Mouse (Mus musculus) gonadal fat pad, adult 2 months (tissue): Measurements from ENCODE around the gene Trak1. TPM values are rescaled to one million over a fixed set of nuclear protein-coding genes. Genes with fewer than 3 reads are reported as not detected.

Source experiments
- DNase-seq: peaks from one replicate; pipeline ENCODE4 v3.0.0-alpha.2; 2012; ENCODE audit warnings: low read depth
- polyA plus RNA-seq: library from polyadenylated mRNA; depleted of rRNA; stranded (reverse); fragments of >200 nt; gene quantifications from 2 replicates; pipeline ENCODE4 v1.2.3, GENCODE M21; 2012; rRNA removed

Trak1 gene
- polyA plus RNA-seq, 1 experiment: 96.9 TPM

- no peak for DNase-seq
Observed at GRCm38 (mm10) chr9:121479453-121479852, 182.2 kb downstream of the Trak1 start.

- no peak for DNase-seq
Observed at GRCm38 (mm10) chr9:121487216-121487615, 189.9 kb downstream of the Trak1 start.

DNA sequence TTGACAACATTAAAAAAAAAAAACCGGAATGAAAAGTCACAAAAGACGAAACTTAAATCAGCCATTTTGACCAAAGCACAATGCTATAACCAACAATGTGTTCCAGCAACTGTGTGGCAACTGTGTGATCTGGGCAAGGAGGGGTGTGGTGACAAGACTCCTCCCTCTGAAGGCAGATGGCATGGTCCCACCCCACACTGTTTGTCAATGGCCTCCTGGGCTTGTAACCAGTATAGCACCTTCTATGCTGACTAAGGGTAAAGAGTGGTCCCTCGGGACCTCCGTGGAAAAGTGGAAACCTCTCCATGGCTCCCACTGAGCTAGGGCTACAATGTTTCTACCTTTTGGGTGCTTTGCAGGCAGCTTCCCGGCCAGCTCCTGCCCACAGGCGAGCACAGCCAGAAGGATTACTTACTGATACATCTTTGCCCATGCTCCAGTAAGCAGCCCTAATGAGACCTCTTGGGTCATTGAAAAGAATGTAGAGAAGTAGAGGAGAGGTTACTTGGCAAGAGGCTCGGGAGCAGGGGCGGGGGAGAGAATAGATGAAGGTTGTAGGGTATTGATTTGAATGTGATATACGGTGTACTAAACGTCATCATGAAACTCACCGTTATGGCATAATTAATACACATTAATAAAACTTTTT lies 194.4 kb downstream of the Trak1 start:
- peak; percentile 54 for DNase-seq

DNA sequence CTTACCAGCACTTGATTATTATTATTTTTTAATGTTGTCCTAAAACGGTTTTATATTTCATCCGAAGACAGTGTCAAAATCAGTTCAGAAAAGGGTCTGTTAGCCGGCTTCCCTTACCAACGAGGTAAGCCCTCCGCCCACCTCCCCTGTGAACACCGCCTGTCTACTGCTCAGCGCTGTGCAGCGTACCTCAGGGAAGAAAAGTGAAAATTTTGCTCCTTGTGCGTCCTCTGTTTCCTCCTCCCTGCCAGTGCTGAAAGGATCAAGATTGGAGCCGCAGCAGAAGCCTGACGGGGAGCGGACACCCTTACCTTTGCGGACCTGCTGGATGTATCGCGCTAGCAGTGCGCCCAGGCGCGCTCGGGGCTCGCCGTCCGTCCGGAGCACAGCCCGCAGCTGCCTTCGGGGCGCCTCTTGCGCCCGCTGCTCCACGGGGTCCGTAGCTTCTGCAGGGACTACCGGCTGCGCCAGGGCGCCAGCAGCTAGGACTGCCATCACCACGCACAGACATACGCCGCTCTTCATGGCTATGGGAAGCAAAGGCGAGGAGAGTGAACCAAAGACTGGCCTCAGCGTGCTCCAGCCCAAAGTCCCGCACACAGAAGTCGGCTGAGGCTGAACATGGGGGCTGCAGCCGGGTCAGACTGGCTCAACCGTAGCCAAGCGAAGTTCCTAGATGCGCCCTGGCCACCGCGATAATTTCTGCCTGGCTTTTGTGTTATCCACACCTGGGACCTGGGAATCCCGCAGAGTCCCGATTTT lies 196.9 kb downstream of the Trak1 start:
- DNase-seq: no peak

GRCm38 (mm10) chr9:121495529-121495928 lies 198.2 kb downstream of the Trak1 start, which contains the start of gene Cck:
Gene Cck, minus strand, starts transcription at chr9:121495694.
- peak; percentile 50 for DNase-seq

DNA sequence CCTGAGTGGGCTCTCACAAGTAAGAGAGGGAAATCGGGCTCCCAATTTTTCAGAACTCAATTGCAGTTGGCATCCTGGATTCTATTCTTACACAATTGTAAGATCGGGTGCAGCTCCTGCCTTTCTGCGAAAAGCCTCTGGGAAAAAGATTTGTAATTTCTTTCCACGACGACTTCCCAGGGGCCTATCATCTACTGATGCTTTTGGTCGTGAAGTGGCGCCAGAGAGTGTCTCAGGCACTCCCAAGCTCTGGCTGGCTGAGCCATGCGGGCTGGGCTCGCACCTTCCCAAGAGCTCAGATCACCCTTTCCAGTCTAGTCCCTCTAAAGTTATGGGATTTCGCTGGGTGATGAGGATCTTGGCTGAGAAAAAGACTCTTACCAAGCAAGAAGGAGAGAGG lies 198.8 kb downstream of the Trak1 start:
- DNase-seq: no peak

GRCm38 (mm10) chr9:121505346-121505745 lies 208.0 kb downstream of the Trak1 start:
- no peak for DNase-seq

DNA sequence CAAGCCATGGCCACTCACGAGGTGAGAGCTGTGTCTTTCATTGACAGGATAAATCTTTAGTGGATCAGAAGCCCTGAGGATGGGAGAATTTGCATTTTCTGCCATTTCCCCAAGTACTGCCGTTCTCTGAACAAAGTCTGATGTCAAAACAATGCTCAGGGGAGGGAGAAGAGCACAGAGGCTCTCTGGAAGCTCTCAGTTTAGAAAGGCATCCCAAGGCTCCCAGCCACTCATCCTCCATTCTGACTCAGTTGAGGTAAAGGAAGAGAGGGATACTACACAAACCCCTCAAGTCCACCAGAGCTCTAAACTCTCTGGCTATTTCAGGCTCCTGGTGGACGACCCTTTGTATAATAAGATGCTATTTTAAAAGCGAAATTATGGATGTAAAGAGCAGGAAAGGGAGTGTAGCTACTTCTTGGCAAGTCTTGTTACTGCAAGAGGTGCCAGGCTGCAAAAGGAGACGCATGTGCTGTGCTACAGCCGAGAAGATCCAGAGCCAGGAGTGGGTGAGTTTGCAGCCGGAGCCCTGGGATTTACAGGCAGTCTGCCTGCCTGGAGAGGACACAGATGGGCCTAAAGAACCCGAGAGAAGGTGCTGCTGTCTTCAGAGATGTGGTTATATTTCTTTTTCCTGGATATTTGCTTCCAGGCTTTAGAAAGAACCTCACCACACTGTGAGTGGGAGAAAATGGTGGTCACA lies 209.3 kb downstream of the Trak1 start:
- no peak for DNase-seq

- no peak for DNase-seq
Observed at GRCm38 (mm10) chr9:121511911-121512310, 214.6 kb downstream of the Trak1 start.

DNA sequence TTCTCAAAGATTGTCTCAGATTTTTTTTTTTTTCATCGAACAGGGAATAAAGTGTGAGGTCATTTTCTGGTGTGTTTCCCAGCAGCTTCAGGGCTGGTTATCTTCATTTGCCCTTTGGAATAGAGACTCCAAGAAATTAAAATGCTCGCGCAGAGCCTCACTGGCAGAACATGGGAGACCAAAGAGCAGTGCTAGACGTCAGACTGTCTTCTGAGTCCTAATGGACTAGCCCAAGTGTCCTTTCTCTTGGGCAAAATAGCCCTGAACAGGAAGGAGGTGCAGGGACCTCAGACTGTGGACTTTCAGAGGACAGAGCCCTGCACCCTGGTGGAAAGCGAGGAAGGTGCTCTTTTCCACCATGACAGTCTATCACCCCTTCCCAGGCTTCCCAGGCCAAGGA lies 217.2 kb downstream of the Trak1 start:
- DNase-seq: no peak

DNA sequence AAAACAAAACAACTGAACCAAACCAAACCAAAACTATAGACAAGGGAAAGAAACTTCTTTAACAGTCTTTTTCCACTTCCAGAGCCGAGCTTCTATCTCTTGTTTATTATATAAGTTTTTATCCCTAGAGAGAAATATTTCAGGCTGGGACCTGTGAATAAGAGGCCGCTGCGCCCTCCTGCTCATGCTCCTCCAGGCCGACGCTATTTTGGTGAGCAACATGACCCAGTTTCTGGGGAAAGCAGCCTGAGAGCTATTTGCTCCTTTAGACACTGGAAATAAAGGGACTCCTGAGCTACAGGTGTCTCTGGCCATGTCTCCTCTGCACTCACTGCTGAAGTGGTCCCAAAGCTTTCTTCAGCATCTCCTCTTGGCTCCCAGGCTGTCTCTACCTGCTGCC lies 222.7 kb downstream of the Trak1 start:
- DNase-seq: no peak

Other genes starting within 250 kb of the Trak1 start
- 7.4 and 9.8 TPM in 2 replicates for gene Ulk4, start 20.3 kb upstream of the Trak1 start, polyA plus RNA-seq
- gene Cck, start 198.2 kb downstream of the Trak1 start, polyA plus RNA-seq: 1.7 and 1.9 TPM in 2 replicates